Mouse (Mus musculus): ENCODE measurements around the gene Dbndd2.

GRCm38 (mm10) chr2:164446086-164446469 is 39.8 kb upstream of the Dbndd2 start:
- TF ChIP-seq CTCF (IDR thresholded peaks at IDR 0.05; ENCODE audit: low read depth) (no peak), EP300 (IDR thresholded peaks at IDR 0.05; ENCODE audit: low read depth) (no peak)
